Mouse (Mus musculus) megakaryocyte, embryonic 14.5 days (primary cell): ENCODE measurements around the gene Ftsj3.

ENCODE experiments used
- FLI1 ChIP-seq: IDR thresholded peaks from 2 replicates; pipeline ENCODE4 v1.6.1; 2012; ENCODE audit warnings: low read length, inconsistent platforms, mixed read lengths
- GATA1 ChIP-seq: IDR thresholded peaks from 3 replicates; pipeline ENCODE4 v1.6.1; 2012; ENCODE audit warnings: mixed read lengths, low read length, inconsistent platforms, borderline replicate concordance

GRCm38 (mm10) chr11:106214856-106215255, 41.0 kb downstream of the Ftsj3 start:
- TF ChIP-seq FLI1, result no peak
- TF ChIP-seq GATA1, result no peak
